ENCODE assay signal across 17 mouse cellular contexts in the genomic region with DNA sequence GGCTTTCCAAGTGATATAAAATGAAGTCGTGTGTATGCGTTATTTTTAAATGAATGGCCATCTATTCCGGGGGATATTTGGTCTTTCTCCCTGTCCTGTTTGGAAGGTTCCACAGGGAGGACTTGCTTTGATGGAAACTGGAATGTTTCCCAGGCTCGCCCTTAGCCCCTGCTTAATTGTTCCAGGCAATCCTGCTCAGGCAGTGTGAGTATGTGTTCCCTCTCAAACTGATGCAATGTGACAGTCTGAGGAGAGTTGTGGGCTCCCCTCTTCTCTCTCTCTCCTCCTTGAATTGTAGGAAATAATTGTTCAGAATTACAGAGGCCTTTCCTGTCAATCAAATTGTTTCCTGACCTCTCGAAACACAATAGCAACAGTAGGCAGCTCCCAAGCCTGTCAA.
"Had no signal": no experiment of that assay in that cellular context is flagged by ENCODE, and none has a peak within 500 bp of the region (broad histone marks: within the 10 kb centered on the region; RNA-seq: fewer than 3 reads in every experiment).

No protein-coding gene starts in this region.

- H3K36me3 ChIP-seq: limb, embryonic 10.5 days; liver, embryonic 15.5 days; midbrain, embryonic 12.5 days had no signal

- H3K27me3 ChIP-seq: liver, embryonic 15.5 days; megakaryocyte, embryonic 14.5 days; midbrain, embryonic 12.5 days had no signal

- H3K27ac ChIP-seq: layer of hippocampus, adult 2 months; left cerebral cortex, adult 2 months; limb, embryonic 10.5 days; liver, embryonic 15.5 days; midbrain, embryonic 12.5 days had no signal

- H3K9me3 ChIP-seq: limb, embryonic 10.5 days; liver, embryonic 15.5 days; megakaryocyte, embryonic 14.5 days; midbrain, embryonic 12.5 days had no signal

- DNase-seq: kidney, adult 9 months; kidney, postnatal 10 days; kidney, postnatal 4 days; lung, adult 2 months; lung, postnatal 10 days; lung, postnatal 4 days; right cerebral cortex, postnatal 4 days; spleen, adult 18-20 months; thymus, adult 18-20 months; thymus, postnatal 14 days had no signal

- H3K9ac ChIP-seq: liver, embryonic 15.5 days; midbrain, embryonic 12.5 days had no signal

- H3K4me1 ChIP-seq: liver, embryonic 15.5 days; midbrain, embryonic 12.5 days had no signal

- H3K4me3 ChIP-seq: layer of hippocampus, adult 2 months; left cerebral cortex, adult 2 months; limb, embryonic 10.5 days; liver, embryonic 15.5 days; megakaryocyte, embryonic 14.5 days; midbrain, embryonic 12.5 days had no signal

- H3K4me2 ChIP-seq: liver, embryonic 11.5 days; liver, embryonic 15.5 days; midbrain, embryonic 12.5 days had no signal
